Mouse (Mus musculus): ENCODE results near the gene Ddx24. TPM values are rescaled to one million over a fixed set of nuclear protein-coding genes. Genes with fewer than 3 reads are reported as not detected.

Gene Ddx24
- total RNA-seq, 1 experiment, result 107 TPM

DNA sequence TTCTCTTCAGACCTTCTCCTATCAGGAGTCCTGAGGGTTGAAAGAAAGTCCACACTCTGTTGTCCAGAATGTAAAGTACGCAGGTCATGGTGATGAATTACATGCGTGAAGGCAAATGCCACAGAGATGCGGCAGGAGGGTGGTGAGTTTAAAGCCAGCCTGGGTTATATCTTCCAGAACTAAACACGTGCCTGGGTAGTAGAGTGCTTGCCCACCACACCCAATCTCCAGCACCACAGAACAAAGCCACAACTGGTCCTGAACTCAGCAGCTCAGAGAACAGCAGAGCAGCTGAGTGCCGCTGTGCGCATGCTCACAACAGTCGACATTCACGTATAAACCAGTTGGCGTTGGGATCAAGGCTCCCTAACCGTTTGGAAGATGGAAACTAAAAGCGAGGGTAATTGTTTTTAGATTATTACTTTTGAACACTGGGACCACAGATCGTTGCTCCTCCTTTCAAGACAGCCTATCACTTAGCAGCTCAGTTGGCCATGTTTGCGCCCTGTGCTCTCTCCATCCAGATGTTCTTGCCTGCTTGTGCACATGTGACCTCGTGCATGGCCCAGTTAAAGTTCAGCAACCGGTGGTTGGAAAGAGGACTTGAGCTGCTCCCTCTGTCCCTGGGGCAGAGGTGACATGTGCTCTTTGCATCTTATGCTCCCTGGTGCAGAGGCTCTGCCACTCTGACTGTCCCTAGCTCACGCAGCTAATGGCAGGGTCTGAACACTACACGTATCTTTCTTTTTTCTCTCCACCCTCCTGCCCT, 63.9 kb downstream of the Ddx24 start:
- H3K9ac ChIP-seq (ENCODE audit: insufficient read depth, low read depth, low read length, poor library complexity, severe bottlenecking), result no peak overlapping the region
- DNase-seq (ENCODE audit: low read depth, low spot score), result no peak
- H3K4me1 ChIP-seq (ENCODE audit: control insufficient read depth in 2 of 2, insufficient read depth in 2 of 2, low read length in 2 of 2, poor library complexity in 1 of 2), result no peaks in the 10 kb centered on the region
- H3K36me3 ChIP-seq (ENCODE audit: control insufficient read depth, insufficient read depth, low read length, poor library complexity, severe bottlenecking), result no peaks in the 10 kb centered on the region
- H3K27ac ChIP-seq (ENCODE audit: insufficient read depth, low read depth, low read length, poor library complexity, severe bottlenecking), result no peak overlapping the region
- in situ Hi-C loops (cut with MboI; ENCODE audit: low sequenced_read_pairs in 2 of 2, unreplicated experiment in 2 of 2), result no loop called here
- no peak overlapping the region for H3K4me3 ChIP-seq (ENCODE audit: insufficient read depth in 1 of 2, low read depth in 1 of 2, low read length in 2 of 2, poor library complexity in 1 of 2, severe bottlenecking in 1 of 2)
- no peak for TF ChIP-seq ZNF384 (IDR thresholded peaks at IDR 0.05; ENCODE audit: low read depth, low read length)
- TF ChIP-seq MAFK (IDR thresholded peaks at IDR 0.05; ENCODE audit: insufficient read depth, low read depth, low read length), result no peak
- TF ChIP-seq HCFC1 (IDR thresholded peaks at IDR 0.05; ENCODE audit: borderline replicate concordance, insufficient read depth, low read length), result no peak
- TF ChIP-seq CHD2 (IDR thresholded peaks at IDR 0.05; ENCODE audit: low read depth, low read length), result no peak
- TF ChIP-seq ZC3H11A (IDR thresholded peaks at IDR 0.05; ENCODE audit: borderline replicate concordance, low read depth, low read length), result no peak
- no peaks in the 10 kb centered on the region for H3K9me3 ChIP-seq (ENCODE audit: control insufficient read depth, insufficient read depth, low read depth, low read length)

DNA sequence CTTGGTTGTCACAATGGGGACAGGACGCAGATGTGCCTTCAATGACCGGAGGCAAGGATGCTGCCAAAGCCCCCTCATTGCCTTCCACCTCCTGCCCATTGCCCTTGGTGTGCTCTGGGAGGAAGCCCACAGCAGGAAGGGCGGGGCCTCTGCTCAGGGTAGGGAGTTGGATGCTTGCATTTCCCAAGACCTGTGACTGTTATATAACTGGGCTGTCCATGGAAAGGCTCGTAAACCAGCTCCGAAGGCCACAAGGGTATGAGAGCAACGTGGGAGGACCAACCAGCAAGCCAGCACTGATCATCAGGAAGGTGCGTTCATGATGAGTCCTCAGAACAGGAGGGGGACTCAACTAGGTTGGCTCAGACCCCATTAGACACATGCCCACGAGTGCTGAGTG, 64.8 kb downstream of the Ddx24 start:
- H3K9ac ChIP-seq (ENCODE audit: insufficient read depth, low read depth, low read length, poor library complexity, severe bottlenecking), result no peak overlapping the region
- no peak overlapping the region for H3K27ac ChIP-seq (ENCODE audit: insufficient read depth, low read depth, low read length, poor library complexity, severe bottlenecking)
- no peaks in the 10 kb centered on the region for H3K9me3 ChIP-seq (ENCODE audit: control insufficient read depth, insufficient read depth, low read depth, low read length)
- no peaks in the 10 kb centered on the region for H3K4me1 ChIP-seq (ENCODE audit: control insufficient read depth in 2 of 2, insufficient read depth in 2 of 2, low read length in 2 of 2, poor library complexity in 1 of 2)
- no peak overlapping the region for H3K4me3 ChIP-seq (ENCODE audit: insufficient read depth in 1 of 2, low read depth in 1 of 2, low read length in 2 of 2, poor library complexity in 1 of 2, severe bottlenecking in 1 of 2)
- DNase-seq (ENCODE audit: low read depth, low spot score), result no peak
- H3K36me3 ChIP-seq (ENCODE audit: control insufficient read depth, insufficient read depth, low read length, poor library complexity, severe bottlenecking), result no peaks in the 10 kb centered on the region
- no peak for TF ChIP-seq ZC3H11A (IDR thresholded peaks at IDR 0.05; ENCODE audit: borderline replicate concordance, low read depth, low read length)
- in situ Hi-C loops (cut with MboI; ENCODE audit: low sequenced_read_pairs in 2 of 2, unreplicated experiment in 2 of 2), result no loop called here

DNA sequence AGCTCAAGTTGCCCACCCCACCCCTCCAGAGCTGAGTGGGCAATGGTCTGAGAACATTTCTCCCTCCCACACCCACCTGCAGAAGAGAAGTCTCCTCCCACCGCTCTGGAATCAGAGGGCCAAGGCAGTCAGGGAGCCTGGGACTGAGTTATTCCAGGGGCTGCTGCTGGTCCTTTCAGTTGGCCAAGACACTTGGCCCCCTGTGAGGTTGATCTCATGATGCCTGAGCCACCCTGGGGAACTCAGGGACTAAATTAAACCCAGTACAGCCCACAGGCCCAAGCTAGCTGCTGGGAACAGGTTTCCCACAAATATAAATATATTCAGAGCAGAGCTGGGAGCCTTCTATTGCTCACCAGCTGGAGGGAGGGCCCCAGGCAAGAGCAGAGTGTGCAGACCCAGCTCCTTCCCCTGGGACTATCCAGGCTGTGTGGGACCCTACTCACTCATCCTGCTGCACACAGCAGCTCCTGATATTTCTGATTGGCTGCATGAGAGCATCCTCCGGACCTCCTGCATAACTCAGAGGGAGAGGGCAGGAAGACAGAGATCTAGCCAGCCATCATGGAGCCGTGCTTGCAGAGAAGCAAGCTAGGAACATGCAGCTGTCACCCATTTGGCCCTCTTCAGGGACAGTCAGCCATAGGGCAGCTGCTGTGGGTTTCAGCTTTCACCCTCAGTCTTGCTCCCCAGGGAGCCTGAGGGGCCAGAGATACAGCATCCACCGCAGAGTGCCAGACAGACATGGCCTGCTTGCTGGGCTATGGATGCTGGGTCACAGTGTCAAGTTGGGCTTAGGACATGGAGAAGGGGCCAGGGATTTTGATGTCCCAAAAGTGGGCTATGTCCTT, 66.5 kb downstream of the Ddx24 start:
- no peak overlapping the region for H3K27ac ChIP-seq (ENCODE audit: insufficient read depth, low read depth, low read length, poor library complexity, severe bottlenecking)
- no peaks in the 10 kb centered on the region for H3K9me3 ChIP-seq (ENCODE audit: control insufficient read depth, insufficient read depth, low read depth, low read length)
- no peak overlapping the region for H3K4me3 ChIP-seq (ENCODE audit: insufficient read depth in 1 of 2, low read depth in 1 of 2, low read length in 2 of 2, poor library complexity in 1 of 2, severe bottlenecking in 1 of 2)
- H3K9ac ChIP-seq (ENCODE audit: insufficient read depth, low read depth, low read length, poor library complexity, severe bottlenecking), result no peak overlapping the region
- H3K36me3 ChIP-seq (ENCODE audit: control insufficient read depth, insufficient read depth, low read length, poor library complexity, severe bottlenecking), result no peaks in the 10 kb centered on the region
- in situ Hi-C loops (cut with MboI; ENCODE audit: low sequenced_read_pairs in 2 of 2, unreplicated experiment in 2 of 2), result no loop called here
- H3K4me1 ChIP-seq (ENCODE audit: control insufficient read depth in 2 of 2, insufficient read depth in 2 of 2, low read length in 2 of 2, poor library complexity in 1 of 2), result no peaks in the 10 kb centered on the region
- no peak for DNase-seq (ENCODE audit: low read depth, low spot score)
- TF ChIP-seq ZC3H11A (IDR thresholded peaks at IDR 0.05; ENCODE audit: borderline replicate concordance, low read depth, low read length) (no peak), CHD2 (IDR thresholded peaks at IDR 0.05; ENCODE audit: low read depth, low read length) (no peak), MAFK (IDR thresholded peaks at IDR 0.05; ENCODE audit: insufficient read depth, low read depth, low read length) (no peak), ZNF384 (IDR thresholded peaks at IDR 0.05; ENCODE audit: low read depth, low read length) (no peak)

DNA sequence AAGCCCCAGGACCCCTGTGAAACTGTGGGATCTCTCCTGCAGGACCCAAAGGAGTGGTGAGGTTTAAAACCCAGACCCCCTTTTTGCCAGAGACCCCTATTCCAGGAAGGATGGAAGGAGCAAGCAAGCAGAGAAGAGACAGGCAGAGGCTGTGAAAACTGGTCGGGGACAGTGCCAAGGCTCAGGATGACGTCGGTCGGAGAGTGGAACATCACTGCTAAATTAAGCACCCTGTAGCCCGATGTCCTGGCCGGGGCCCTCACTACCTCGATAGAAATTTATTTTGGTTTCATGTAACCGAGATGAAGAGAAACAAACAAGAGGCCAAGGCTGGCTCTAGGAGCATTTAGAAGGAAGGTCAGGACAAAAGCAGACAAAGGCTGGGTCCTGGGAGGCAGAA, 67.4 kb downstream of the Ddx24 start:
- no peaks in the 10 kb centered on the region for H3K36me3 ChIP-seq (ENCODE audit: control insufficient read depth, insufficient read depth, low read length, poor library complexity, severe bottlenecking)
- in situ Hi-C loops (cut with MboI; ENCODE audit: low sequenced_read_pairs in 2 of 2, unreplicated experiment in 2 of 2), result no loop called here
- no peak overlapping the region for H3K9ac ChIP-seq (ENCODE audit: insufficient read depth, low read depth, low read length, poor library complexity, severe bottlenecking)
- no peaks in the 10 kb centered on the region for H3K4me1 ChIP-seq (ENCODE audit: control insufficient read depth in 2 of 2, insufficient read depth in 2 of 2, low read length in 2 of 2, poor library complexity in 1 of 2)
- TF ChIP-seq CHD2 (IDR thresholded peaks at IDR 0.05; ENCODE audit: low read depth, low read length), result no peak
- TF ChIP-seq HCFC1 (IDR thresholded peaks at IDR 0.05; ENCODE audit: borderline replicate concordance, insufficient read depth, low read length), result no peak
- TF ChIP-seq ZC3H11A (IDR thresholded peaks at IDR 0.05; ENCODE audit: borderline replicate concordance, low read depth, low read length), result no peak
- TF ChIP-seq MAFK (IDR thresholded peaks at IDR 0.05; ENCODE audit: insufficient read depth, low read depth, low read length), result no peak
- TF ChIP-seq ZNF384 (IDR thresholded peaks at IDR 0.05; ENCODE audit: low read depth, low read length), result no peak
- H3K9me3 ChIP-seq (ENCODE audit: control insufficient read depth, insufficient read depth, low read depth, low read length), result no peaks in the 10 kb centered on the region
- no peak overlapping the region for H3K4me3 ChIP-seq (ENCODE audit: insufficient read depth in 1 of 2, low read depth in 1 of 2, low read length in 2 of 2, poor library complexity in 1 of 2, severe bottlenecking in 1 of 2)
- H3K27ac ChIP-seq (ENCODE audit: insufficient read depth, low read depth, low read length, poor library complexity, severe bottlenecking), result no peak overlapping the region
- no peak for DNase-seq (ENCODE audit: low read depth, low spot score)

Other genes with a start within 250 kb of the Ddx24 start
- gene Prima1, start 183.7 kb downstream of the Ddx24 start, total RNA-seq (2012; rRNA removed), result 0.63 and 0.85 TPM in 2 replicates
- gene Fam181a, start 114.9 kb downstream of the Ddx24 start, total RNA-seq (2012; rRNA removed), result not detected in 2 replicates
- gene Asb2, start 69.8 kb downstream of the Ddx24 start, total RNA-seq (2012; rRNA removed), result 0.27 TPM in 1 of 2 replicates, not detected in the other
- 4.8 and 7.0 TPM in 2 replicates for gene Otub2, start 37.1 kb downstream of the Ddx24 start, total RNA-seq (2012; rRNA removed)
- 2.1 and 3.8 TPM in 2 replicates for gene 9330161L09Rik, start 18.0 kb downstream of the Ddx24 start, total RNA-seq (2012; rRNA removed)
- 0.48 and 2.1 TPM in 2 replicates for gene Ifi27, start 8.4 kb upstream of the Ddx24 start, total RNA-seq (2012; rRNA removed)
- 0.63 and 2.1 TPM in 2 replicates for gene Ifi27l2a, start 17.9 kb upstream of the Ddx24 start, total RNA-seq (2012; rRNA removed)
- 0.58 TPM in 1 of 2 replicates, not detected in the other for gene Ifi27l2b, start 31.4 kb upstream of the Ddx24 start, total RNA-seq (2012; rRNA removed)
- 1.2 and 1.7 TPM in 2 replicates for gene Ppp4r4, start 106.5 kb upstream of the Ddx24 start, total RNA-seq (2012; rRNA removed)
- not detected in 2 replicates for gene Serpina10, start 205.6 kb upstream of the Ddx24 start, total RNA-seq (2012; rRNA removed)
- not detected in 2 replicates for gene Serpina6, start 231.4 kb upstream of the Ddx24 start, total RNA-seq (2012; rRNA removed)

Measured in ES-E14 (cell line).